Mouse (Mus musculus): ENCODE results near the gene Dscaml1. TPM values are rescaled to one million over a fixed set of nuclear protein-coding genes. Genes with fewer than 3 reads are reported as not detected.

Gene Dscaml1
- polyA plus RNA-seq, 1 experiment from 2014 or later: 8.4 TPM

DNA sequence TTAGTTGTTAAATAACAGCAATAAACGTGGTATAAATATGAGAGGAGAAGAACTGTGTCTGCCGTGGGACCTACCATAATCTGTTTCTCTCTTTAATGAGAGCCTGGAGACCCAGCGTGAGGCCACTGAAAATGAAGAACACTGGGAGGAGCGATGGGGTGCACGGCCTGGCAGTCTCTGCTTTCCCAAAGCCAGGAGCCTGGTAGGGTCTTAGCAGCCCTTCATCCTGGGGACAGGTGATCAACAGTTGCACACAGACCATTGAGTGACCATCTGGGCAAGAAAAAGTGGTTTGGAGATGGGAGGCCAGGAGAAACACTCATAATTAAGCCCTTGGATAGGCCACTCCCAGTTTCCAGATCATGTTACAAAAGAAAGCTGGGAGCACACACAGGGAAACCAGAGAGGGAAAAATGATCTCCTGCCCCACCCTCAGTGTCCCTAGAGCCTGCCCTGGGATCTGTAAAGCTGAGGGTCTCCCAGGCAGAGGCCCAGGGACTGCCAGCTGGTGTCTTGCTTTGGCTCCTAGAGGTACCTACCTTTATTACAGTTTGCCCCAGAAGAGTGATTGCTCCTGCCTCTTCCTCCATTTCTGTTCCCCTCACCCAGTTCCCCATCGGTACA lies 39.1 kb downstream of the Dscaml1 start:
- Histone ChIP-seq H3K27ac (no peak overlapping the region), H3K4me3 (replicated peaks) (no peak overlapping the region), H3K27me3 (no peaks in the 10 kb centered on the region), H3K36me3 (no peaks in the 10 kb centered on the region), H3K4me2 (replicated peaks) (no peak overlapping the region), H3K4me1 (replicated peaks) (peaks cover 22% of the 10 kb centered on the region), H3K9me3 (no peaks in the 10 kb centered on the region), H3K9ac (replicated peaks) (no peak overlapping the region)
- 57% methylated on average over 6 of the region's 6 CpGs for WGBS
- no peak for ATAC-seq

DNA sequence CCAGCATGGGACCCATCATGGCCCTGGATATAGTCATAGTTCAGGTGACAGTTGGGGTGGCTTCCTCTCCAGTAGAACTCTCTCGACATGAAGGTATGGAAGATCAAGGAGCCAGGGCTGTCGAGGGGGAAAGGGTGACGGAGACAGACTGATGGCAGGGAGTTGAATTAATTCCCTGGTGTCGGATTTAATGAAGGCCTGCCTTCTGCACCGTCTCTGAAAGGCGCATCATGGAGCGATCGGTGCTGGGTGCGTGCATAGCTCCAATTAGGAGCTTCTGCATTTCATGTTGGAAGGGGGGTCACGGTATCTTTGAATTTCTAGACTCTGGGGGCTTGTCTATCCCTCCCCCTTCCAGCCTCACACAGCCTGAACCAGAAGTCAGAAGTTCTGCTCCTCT lies 41.8 kb downstream of the Dscaml1 start:
- Histone ChIP-seq H3K27me3 (no peaks in the 10 kb centered on the region), H3K36me3 (no peaks in the 10 kb centered on the region), H3K9me3 (no peaks in the 10 kb centered on the region), H3K4me3 (replicated peaks) (no peak overlapping the region), H3K4me1 (replicated peaks) (peaks cover 44% of the 10 kb centered on the region), H3K4me2 (replicated peaks) (no peak overlapping the region), H3K27ac (no peak overlapping the region), H3K9ac (replicated peaks) (no peak overlapping the region)
- 0 out of 2 replicates have a peak, but pooled peaks have one; percentile 21 for ATAC-seq
- WGBS: 71% methylated on average over 10 of the region's 10 CpGs

DNA sequence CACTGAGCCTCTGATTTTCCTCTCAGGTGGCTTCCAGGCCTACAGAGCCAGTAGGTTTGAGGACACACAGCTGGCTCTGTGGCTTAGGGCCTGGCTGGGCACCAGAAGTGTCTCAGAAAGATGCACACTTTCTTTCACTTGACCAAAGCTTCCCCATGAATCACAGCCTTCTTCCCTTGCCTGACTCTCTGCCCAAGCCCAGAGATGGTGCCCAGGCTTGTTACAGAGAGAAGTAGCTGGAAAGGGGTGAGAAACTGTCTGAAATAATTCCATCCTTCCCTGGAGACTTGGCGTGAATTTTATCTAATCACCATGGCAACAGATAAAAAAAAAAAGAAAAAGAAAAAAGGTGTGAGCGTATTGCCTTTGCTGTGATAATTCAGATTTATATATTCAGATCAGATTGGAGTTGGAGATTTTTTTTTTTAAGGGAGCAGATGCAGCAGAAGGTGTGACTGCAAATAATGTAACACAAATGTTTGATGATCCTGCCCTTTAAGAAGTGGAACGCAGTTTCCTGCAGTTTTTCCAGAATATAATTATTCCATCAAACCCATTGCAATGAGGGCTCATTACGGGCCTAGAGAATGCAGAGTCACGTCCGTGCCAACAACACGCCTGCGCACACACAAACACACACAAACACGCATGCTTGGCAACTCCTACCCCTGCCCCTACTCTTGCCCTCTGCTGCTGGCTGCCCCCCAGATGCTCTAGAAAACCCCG lies 44.5 kb downstream of the Dscaml1 start:
- no peak overlapping the region for H3K4me2 ChIP-seq (replicated peaks)
- H3K27ac ChIP-seq: peak overlapping the region; percentile 80
- H3K36me3 ChIP-seq: no peaks in the 10 kb centered on the region
- H3K27me3 ChIP-seq: no peaks in the 10 kb centered on the region
- H3K4me1 ChIP-seq (replicated peaks): peaks cover 37% of the 10 kb centered on the region
- no peak overlapping the region for H3K4me3 ChIP-seq (replicated peaks)
- no peaks in the 10 kb centered on the region for H3K9me3 ChIP-seq
- WGBS: 67% methylated on average over 10 of the region's 10 CpGs
- ATAC-seq: 0 out of 2 replicates have a peak, but pooled peaks have one; percentile 12
- H3K9ac ChIP-seq (replicated peaks): no peak overlapping the region

DNA sequence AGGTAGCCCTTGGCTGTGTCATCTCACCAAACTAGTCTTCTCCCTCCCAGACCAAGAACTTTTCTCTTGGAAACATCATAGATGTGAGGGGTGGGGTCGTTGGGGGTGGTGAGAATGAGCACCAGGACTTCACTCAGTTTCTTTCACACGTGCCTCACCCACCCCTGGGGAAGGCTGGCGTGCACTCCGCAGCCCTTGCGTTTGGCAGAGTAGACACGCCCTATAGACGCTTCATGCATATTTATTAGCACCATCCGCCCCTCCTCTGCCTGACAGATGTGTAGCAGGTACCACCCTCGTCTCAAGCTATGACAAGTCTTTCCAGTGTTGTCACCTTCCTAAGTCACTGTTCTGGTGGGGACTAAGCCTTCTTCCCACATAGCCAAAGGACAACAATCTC lies 45.3 kb downstream of the Dscaml1 start:
- Histone ChIP-seq H3K9me3 (no peaks in the 10 kb centered on the region), H3K4me3 (replicated peaks) (no peak overlapping the region), H3K4me2 (replicated peaks) (no peak overlapping the region), H3K4me1 (replicated peaks) (peaks cover 37% of the 10 kb centered on the region), H3K27me3 (no peaks in the 10 kb centered on the region), H3K9ac (replicated peaks) (no peak overlapping the region), H3K27ac (peak overlapping the region; percentile 59; the same call in 1 of the 2 replicates), H3K36me3 (no peaks in the 10 kb centered on the region)
- 18% methylated on average over 9 of the region's 9 CpGs for WGBS
- 0 out of 2 replicates have a peak, but pooled peaks have one; percentile 21 for ATAC-seq

DNA sequence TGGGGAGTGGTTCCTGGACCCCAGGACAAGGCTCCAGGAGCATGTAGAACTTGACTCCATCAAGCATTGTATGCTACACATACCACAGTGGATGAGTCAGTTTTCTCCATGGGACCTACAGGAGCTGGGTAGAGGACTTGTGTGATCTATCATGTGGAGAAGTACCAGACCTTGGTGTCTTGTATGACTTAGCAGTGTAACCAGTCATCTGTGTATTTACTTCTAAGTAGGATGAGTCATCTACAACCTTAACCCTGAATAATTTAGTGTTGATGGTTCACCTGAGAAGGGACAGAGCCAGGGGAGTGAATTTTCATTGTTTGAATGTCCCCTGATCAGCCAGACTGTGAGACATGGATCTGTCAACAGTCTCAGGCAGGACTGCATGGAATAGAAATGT lies 48.4 kb downstream of the Dscaml1 start:
- no peaks in the 10 kb centered on the region for H3K27me3 ChIP-seq
- no peak for ATAC-seq
- H3K4me2 ChIP-seq (replicated peaks): no peak overlapping the region
- H3K4me3 ChIP-seq (replicated peaks): no peak overlapping the region
- H3K27ac ChIP-seq: no peak overlapping the region
- no peak overlapping the region for H3K9ac ChIP-seq (replicated peaks)
- H3K9me3 ChIP-seq: no peaks in the 10 kb centered on the region
- H3K36me3 ChIP-seq: no peaks in the 10 kb centered on the region
- H3K4me1 ChIP-seq (replicated peaks): peaks cover 28% of the 10 kb centered on the region

DNA sequence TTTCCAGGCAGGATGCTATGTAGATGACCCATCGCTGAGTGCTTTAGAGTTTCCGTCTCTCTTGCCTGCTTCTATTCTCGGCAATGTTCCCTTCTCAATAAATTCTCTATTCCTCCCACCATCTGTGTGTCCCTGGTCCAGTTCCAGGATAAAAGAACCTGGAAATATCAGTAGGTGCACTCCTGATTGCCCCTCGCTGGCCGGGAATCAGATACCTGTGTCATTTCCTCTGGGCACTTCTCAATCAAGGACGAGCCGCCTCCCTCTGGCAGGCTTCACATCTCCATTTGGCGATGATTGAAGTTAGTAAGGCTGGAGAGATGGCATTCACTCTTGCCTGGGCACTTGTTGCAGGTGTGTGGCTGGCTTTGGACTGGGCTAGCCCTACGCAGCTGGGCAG lies 54.5 kb downstream of the Dscaml1 start:
- WGBS: 91% methylated on average over 9 of the region's 9 CpGs
- Histone ChIP-seq H3K9ac (replicated peaks) (no peak overlapping the region), H3K4me3 (replicated peaks) (no peak overlapping the region), H3K27me3 (no peaks in the 10 kb centered on the region), H3K4me2 (replicated peaks) (no peak overlapping the region), H3K27ac (no peak overlapping the region), H3K4me1 (replicated peaks) (no peaks in the 10 kb centered on the region), H3K36me3 (no peaks in the 10 kb centered on the region), H3K9me3 (no peaks in the 10 kb centered on the region)
- ATAC-seq: no peak

DNA sequence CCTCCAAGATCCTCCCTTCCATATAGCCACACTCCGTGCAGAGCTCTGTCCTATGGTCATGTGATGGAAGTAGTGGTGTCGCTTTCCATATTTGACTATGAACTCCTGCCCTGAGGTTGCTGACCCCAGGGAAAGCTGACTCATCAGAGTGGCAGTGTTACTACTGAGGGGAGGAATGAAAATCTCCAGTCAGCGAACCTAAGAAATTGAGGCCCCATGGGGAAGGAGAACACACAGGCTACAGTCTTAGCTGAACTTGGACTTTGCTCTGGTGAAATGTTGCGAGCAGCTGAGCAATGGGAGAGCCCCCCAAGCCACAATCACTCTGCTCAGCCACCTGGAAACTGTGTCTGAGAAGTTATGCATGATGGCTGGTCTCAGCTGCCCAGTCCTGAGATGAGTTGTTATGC lies 60.2 kb downstream of the Dscaml1 start:
- Histone ChIP-seq H3K9me3 (no peaks in the 10 kb centered on the region), H3K4me1 (replicated peaks) (no peaks in the 10 kb centered on the region), H3K4me3 (replicated peaks) (no peak overlapping the region), H3K36me3 (no peaks in the 10 kb centered on the region), H3K27ac (no peak overlapping the region), H3K9ac (replicated peaks) (no peak overlapping the region), H3K4me2 (replicated peaks) (no peak overlapping the region), H3K27me3 (no peaks in the 10 kb centered on the region)
- WGBS: 92% methylated on average over 4 of the region's 4 CpGs
- ATAC-seq: no peak

DNA sequence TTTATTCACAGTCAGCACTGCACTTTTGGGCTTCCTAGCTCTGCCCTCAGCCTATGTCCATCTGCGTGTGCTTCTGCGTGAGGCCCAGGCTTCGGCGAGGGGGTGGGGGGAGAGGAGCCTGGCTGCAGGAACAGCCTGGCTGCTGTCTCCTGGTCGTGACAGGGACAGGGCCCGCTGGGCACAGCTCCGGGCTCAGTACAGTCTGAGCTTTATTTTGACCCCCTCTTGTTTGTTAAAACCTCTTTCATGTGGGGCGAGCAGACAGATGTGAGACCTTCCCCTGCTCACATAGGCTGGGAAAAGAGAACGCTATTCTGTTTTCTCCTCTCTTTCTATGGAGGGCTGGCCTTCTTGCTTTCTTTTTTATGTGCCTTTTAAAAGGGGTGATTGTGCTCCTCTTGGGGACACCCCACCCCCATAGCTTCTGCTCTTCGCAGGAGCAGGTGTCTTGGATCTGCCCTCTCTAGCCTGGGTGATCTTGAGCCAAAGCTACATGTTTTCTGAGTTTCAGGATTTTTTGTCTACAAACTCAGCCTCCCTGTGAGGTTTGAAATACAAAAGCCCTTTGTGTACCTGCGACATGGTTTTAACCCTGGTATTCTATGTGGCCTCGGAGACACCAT lies 60.9 kb downstream of the Dscaml1 start:
- no peaks in the 10 kb centered on the region for H3K27me3 ChIP-seq
- no peaks in the 10 kb centered on the region for H3K4me1 ChIP-seq (replicated peaks)
- H3K27ac ChIP-seq: no peak overlapping the region
- no peaks in the 10 kb centered on the region for H3K9me3 ChIP-seq
- no peak overlapping the region for H3K4me2 ChIP-seq (replicated peaks)
- 69% methylated on average over 12 of the region's 12 CpGs for WGBS
- no peak overlapping the region for H3K9ac ChIP-seq (replicated peaks)
- H3K4me3 ChIP-seq (replicated peaks): no peak overlapping the region
- H3K36me3 ChIP-seq: no peaks in the 10 kb centered on the region
- no peak for ATAC-seq

DNA sequence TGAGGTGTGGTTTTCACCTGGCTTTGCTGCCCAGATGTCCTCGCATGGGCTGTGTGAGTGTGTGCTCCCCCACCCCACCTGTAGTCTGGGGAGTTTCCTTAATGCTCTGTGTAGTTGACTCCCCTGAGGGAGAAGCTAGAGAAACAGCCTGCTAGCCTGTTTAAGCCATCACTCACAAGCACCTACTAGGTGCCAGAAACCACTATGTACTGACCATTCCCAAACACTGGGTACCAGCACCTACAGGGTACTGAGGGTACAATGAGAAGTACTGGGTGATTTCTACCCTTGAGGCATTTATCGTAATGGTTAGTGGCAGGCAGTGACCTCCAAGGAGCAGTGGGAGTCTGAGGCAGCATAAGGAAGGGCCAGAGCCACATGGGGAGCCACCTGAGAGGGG lies 64.5 kb downstream of the Dscaml1 start:
- H3K9ac ChIP-seq (replicated peaks): no peak overlapping the region
- no peaks in the 10 kb centered on the region for H3K36me3 ChIP-seq
- no peak overlapping the region for H3K4me3 ChIP-seq (replicated peaks)
- no peak overlapping the region for H3K27ac ChIP-seq
- no peak overlapping the region for H3K4me2 ChIP-seq (replicated peaks)
- H3K4me1 ChIP-seq (replicated peaks): no peaks in the 10 kb centered on the region
- no peak for ATAC-seq
- H3K27me3 ChIP-seq: no peaks in the 10 kb centered on the region
- 96% methylated on average over 2 of the region's 2 CpGs for WGBS
- no peaks in the 10 kb centered on the region for H3K9me3 ChIP-seq

DNA sequence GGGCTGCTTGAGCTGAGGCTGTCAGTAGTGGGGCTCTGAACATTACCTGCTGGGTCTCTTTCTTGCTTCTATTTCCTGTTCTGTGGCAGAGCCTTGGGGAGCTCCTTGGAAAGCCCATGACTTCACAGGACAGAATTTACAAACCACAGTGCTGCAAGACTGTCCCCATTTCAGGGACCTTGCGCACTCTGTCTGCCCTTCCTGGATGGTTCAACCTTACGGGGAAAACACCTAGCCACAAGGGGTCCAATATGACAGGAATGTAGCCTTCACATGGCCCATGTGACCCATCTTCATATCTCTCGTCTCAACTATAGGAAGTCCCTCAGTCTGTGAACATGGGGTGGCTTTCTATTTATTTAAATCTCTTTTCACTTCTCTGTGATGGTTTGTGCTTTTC lies 68.5 kb downstream of the Dscaml1 start:
- H3K27me3 ChIP-seq: no peaks in the 10 kb centered on the region
- H3K27ac ChIP-seq: no peak overlapping the region
- H3K9me3 ChIP-seq: no peaks in the 10 kb centered on the region
- no peak for ATAC-seq
- no peak overlapping the region for H3K4me2 ChIP-seq (replicated peaks)
- no peak overlapping the region for H3K4me3 ChIP-seq (replicated peaks)
- H3K9ac ChIP-seq (replicated peaks): no peak overlapping the region
- H3K36me3 ChIP-seq: no peaks in the 10 kb centered on the region
- 90% methylated on average over 3 of the region's 3 CpGs for WGBS
- peaks cover 9% of the 10 kb centered on the region for H3K4me1 ChIP-seq (replicated peaks)

DNA sequence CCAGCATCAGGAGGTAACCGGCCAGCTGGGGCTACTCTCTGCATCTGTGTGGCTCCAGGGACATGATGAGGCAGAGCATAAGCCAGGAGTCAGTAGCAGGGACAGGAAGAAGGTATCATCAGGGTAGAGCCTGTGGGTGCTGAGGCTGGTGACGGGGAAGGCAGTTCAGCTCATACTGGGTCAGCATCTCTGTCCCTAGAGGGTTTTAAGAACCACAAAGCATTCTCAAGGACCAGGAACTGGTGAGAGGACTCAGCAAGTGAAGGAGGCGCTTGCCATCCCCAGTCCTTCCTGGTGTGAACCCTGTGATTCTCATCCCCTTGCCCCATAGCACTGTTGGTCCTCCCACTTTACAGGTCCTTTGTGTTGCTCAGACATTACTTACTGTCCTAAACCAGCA lies 69.9 kb downstream of the Dscaml1 start:
- WGBS: 94% methylated on average over 3 of the region's 3 CpGs
- Histone ChIP-seq H3K9ac (replicated peaks) (no peak overlapping the region), H3K4me2 (replicated peaks) (no peak overlapping the region), H3K36me3 (no peaks in the 10 kb centered on the region), H3K4me1 (replicated peaks) (peaks cover 17% of the 10 kb centered on the region), H3K27ac (no peak overlapping the region), H3K27me3 (no peaks in the 10 kb centered on the region), H3K9me3 (no peaks in the 10 kb centered on the region), H3K4me3 (replicated peaks) (no peak overlapping the region)
- no peak for ATAC-seq

DNA sequence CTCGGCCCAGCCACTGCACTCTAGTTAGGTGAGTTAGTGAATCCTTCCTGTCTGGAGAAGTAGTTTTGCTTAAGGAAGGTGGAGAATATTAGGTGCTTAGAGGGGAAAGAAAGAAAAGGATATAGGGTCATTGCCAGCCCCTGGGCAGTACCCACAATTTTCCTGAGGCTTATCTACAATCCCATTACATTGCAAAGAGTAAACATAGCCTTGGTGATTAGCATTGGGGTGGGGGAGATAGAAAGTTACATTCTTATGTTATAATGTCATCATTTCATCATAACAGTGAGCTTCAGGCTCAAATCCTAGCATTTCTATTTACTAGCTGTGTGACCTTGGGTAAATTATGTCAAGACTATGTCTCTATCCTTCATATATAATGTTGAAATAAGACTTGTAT lies 70.5 kb downstream of the Dscaml1 start:
- H3K27ac ChIP-seq: no peak overlapping the region
- 65% methylated on average over 1 of the region's 1 CpGs for WGBS
- peaks cover 23% of the 10 kb centered on the region for H3K4me1 ChIP-seq (replicated peaks)
- no peaks in the 10 kb centered on the region for H3K9me3 ChIP-seq
- no peaks in the 10 kb centered on the region for H3K36me3 ChIP-seq
- H3K9ac ChIP-seq (replicated peaks): no peak overlapping the region
- no peak overlapping the region for H3K4me3 ChIP-seq (replicated peaks)
- H3K4me2 ChIP-seq (replicated peaks): no peak overlapping the region
- H3K27me3 ChIP-seq: no peaks in the 10 kb centered on the region
- no peak for ATAC-seq

All from midbrain, embryonic 13.5 days (tissue).